ENCODE assay signal across 8 mouse cellular contexts in genomic region chr10:80343425-80343895, GRCm38 (mm10). TPM values are rescaled to one million over a fixed set of nuclear protein-coding genes. Genes with fewer than 3 reads are reported as not detected.
DNase-seq lines count a peak whose midpoint lies in the region; ATAC-seq and TF ChIP-seq lines count a peak whose summit lies in the region.

No protein-coding gene starts in this region.

- ATAC-seq in lung, embryonic 14.5 days (ENCODE audit: insufficient read depth): peak; percentile 12; the same call in 1 of the 2 replicates
- 0 out of 2 replicates have a peak, but pooled peaks have one; percentile 6 for ATAC-seq in erythroid progenitor cell, adult 5-6 weeks (replicated peaks; ENCODE audit: low FRiP score, poor library complexity, severe bottlenecking)
- ATAC-seq in neural tube, embryonic 15.5 days (ENCODE audit: low FRiP score): peak; percentile 14; the same call in 1 of the 2 replicates

- H3K4me3 ChIP-seq in lung, embryonic 14.5 days (ENCODE audit: low read depth, low read length): peak overlapping the region; percentile 34
- peak overlapping the region; percentile 44 for H3K4me3 ChIP-seq in limb, embryonic 10.5 days
- peak overlapping the region; percentile 32 for H3K4me3 ChIP-seq in neural tube, embryonic 15.5 days (replicated peaks)

- H3K36me3 ChIP-seq in lung, embryonic 14.5 days (ENCODE audit: insufficient read depth): no peaks in the 10 kb centered on the region
- H3K36me3 ChIP-seq in limb, embryonic 10.5 days: 0 out of 2 replicates have a peak, but pooled peaks cover under 1% of the 10 kb centered on the region
- H3K36me3 ChIP-seq in neural tube, embryonic 15.5 days: no peaks in the 10 kb centered on the region

- peaks cover 12% of the 10 kb centered on the region; the same call in 1 of the 2 replicates for H3K4me1 ChIP-seq in lung, embryonic 14.5 days (ENCODE audit: insufficient read depth)
- H3K4me1 ChIP-seq in limb, embryonic 10.5 days: peaks cover 54% of the 10 kb centered on the region
- H3K4me1 ChIP-seq in neural tube, embryonic 15.5 days: peaks cover 30% of the 10 kb centered on the region

- peak overlapping the region; percentile 16; the same call in 1 of the 2 replicates for H3K9ac ChIP-seq in lung, embryonic 14.5 days
- H3K9ac ChIP-seq in neural tube, embryonic 15.5 days (replicated peaks): no peak overlapping the region

- WGBS in lung, embryonic 14.5 days: 21% methylated on average over 13 of the region's 13 CpGs
- WGBS in limb, embryonic 10.5 days: 25% methylated on average over 13 of the region's 13 CpGs
- 25% methylated on average over 13 of the region's 13 CpGs for WGBS in neural tube, embryonic 15.5 days

- H3K4me2 ChIP-seq in lung, embryonic 14.5 days: peak overlapping the region; percentile 59
- peak overlapping the region; percentile 60 for H3K4me2 ChIP-seq in neural tube, embryonic 15.5 days

- DNase-seq in lung, embryonic 14.5 days: no peak
- DNase-seq in lung, postnatal 36 days: no peak
- DNase-seq in limb, embryonic 10.5 days (ENCODE audit: low spot score): no peak
- DNase-seq in embryo, embryonic 11 days: no peak
- no peak for DNase-seq in embryo, embryonic 10.5 days (ENCODE audit: low spot score)
- no peak for DNase-seq in embryo, embryonic 10 days (ENCODE audit: low spot score)

- 0 out of 2 replicates have a peak overlapping the region, but pooled peaks have one; percentile 12 for H3K27ac ChIP-seq in lung, embryonic 14.5 days (ENCODE audit: low read depth)
- H3K27ac ChIP-seq in limb, embryonic 10.5 days: no peak overlapping the region
- no peak overlapping the region for H3K27ac ChIP-seq in neural tube, embryonic 15.5 days (replicated peaks)

- no peak for TF ChIP-seq CTCF in lung, embryonic 14.5 days (IDR thresholded peaks at IDR 0.05; ENCODE audit: low read depth)

- H3K9me3 ChIP-seq in lung, embryonic 14.5 days (ENCODE audit: low read depth, low read length): no peaks in the 10 kb centered on the region
- no peaks in the 10 kb centered on the region for H3K9me3 ChIP-seq in limb, embryonic 10.5 days (replicated peaks)
- H3K9me3 ChIP-seq in neural tube, embryonic 15.5 days (replicated peaks): no peaks in the 10 kb centered on the region

- H3K27me3 ChIP-seq in lung, embryonic 14.5 days (ENCODE audit: insufficient read depth, low read length): peaks cover 80% of the 10 kb centered on the region
- H3K27me3 ChIP-seq in limb, embryonic 10.5 days (ENCODE audit: low read depth, poor library complexity, severe bottlenecking): peaks cover 94% of the 10 kb centered on the region
- H3K27me3 ChIP-seq in neural tube, embryonic 15.5 days (replicated peaks): peaks cover 81% of the 10 kb centered on the region

RNA-seq across cellular contexts. Expression of gene Adamtsl5, which starts 4.8 kb away (rescaled TPM):
- 0.68 and 1.2 TPM in 2 replicates for polyA plus RNA-seq in lung, embryonic 14.5 days (2014; fragmentation: Nextera tagmentation; extraction: Ambion mirVana)
- 0.84 TPM in 1 of 2 replicates, not detected in the other for total RNA-seq in erythroid progenitor cell, adult 5-6 weeks (2015; ENCODE audit: low replicate concordance)
- 0.13 and 30.2 TPM in 2 replicates for total RNA-seq in erythroid progenitor cell, adult 5-6 weeks (2017; ENCODE audit: low replicate concordance)
- 0.39 and 0.48 TPM in 2 replicates for polyA plus RNA-seq in limb, embryonic 10.5 days (2016; fragmentation: Nextera tagmentation; extraction: Ambion mirVana)
- polyA plus RNA-seq in neural tube, embryonic 15.5 days (2015; fragmentation: Nextera tagmentation; extraction: Ambion mirVana): 1.6 and 3.6 TPM in 2 replicates

RNA-seq across cellular contexts. Expression of gene Plk5, which starts 12.8 kb away (rescaled TPM):
- polyA plus RNA-seq in lung, embryonic 14.5 days (2014; fragmentation: Nextera tagmentation; extraction: Ambion mirVana): 0.61 and 0.77 TPM in 2 replicates
- not detected in 2 replicates for total RNA-seq in erythroid progenitor cell, adult 5-6 weeks (2015; ENCODE audit: low replicate concordance)
- not detected in 2 replicates for total RNA-seq in erythroid progenitor cell, adult 5-6 weeks (2017; ENCODE audit: low replicate concordance)
- 0.31 and 0.48 TPM in 2 replicates for polyA plus RNA-seq in limb, embryonic 10.5 days (2016; fragmentation: Nextera tagmentation; extraction: Ambion mirVana)
- 3.9 and 6.1 TPM in 2 replicates for polyA plus RNA-seq in neural tube, embryonic 15.5 days (2015; fragmentation: Nextera tagmentation; extraction: Ambion mirVana)

RNA-seq across cellular contexts. Expression of gene Reep6, which starts 13.7 kb away (rescaled TPM):
- 10.5 and 12.2 TPM in 2 replicates for polyA plus RNA-seq in lung, embryonic 14.5 days (2014; fragmentation: Nextera tagmentation; extraction: Ambion mirVana)
- 17.2 and 22.3 TPM in 2 replicates for total RNA-seq in erythroid progenitor cell, adult 5-6 weeks (2015; ENCODE audit: low replicate concordance)
- total RNA-seq in erythroid progenitor cell, adult 5-6 weeks (2017; ENCODE audit: low replicate concordance): 16.8 and 18.2 TPM in 2 replicates
- 5.4 and 6.6 TPM in 2 replicates for polyA plus RNA-seq in limb, embryonic 10.5 days (2016; fragmentation: Nextera tagmentation; extraction: Ambion mirVana)
- polyA plus RNA-seq in neural tube, embryonic 15.5 days (2015; fragmentation: Nextera tagmentation; extraction: Ambion mirVana): 4.3 and 7.3 TPM in 2 replicates

RNA-seq across cellular contexts. Expression of gene Pcsk4, which starts 14.2 kb away (rescaled TPM):
- 3.8 and 4.2 TPM in 2 replicates for polyA plus RNA-seq in lung, embryonic 14.5 days (2014; fragmentation: Nextera tagmentation; extraction: Ambion mirVana)
- not detected in 2 replicates for total RNA-seq in erythroid progenitor cell, adult 5-6 weeks (2015; ENCODE audit: low replicate concordance)
- total RNA-seq in erythroid progenitor cell, adult 5-6 weeks (2017; ENCODE audit: low replicate concordance): 1.0 TPM in 1 of 2 replicates, not detected in the other
- polyA plus RNA-seq in limb, embryonic 10.5 days (2016; fragmentation: Nextera tagmentation; extraction: Ambion mirVana): 6.1 and 6.3 TPM in 2 replicates
- 5.6 and 8.2 TPM in 2 replicates for polyA plus RNA-seq in neural tube, embryonic 15.5 days (2015; fragmentation: Nextera tagmentation; extraction: Ambion mirVana)

RNA-seq across cellular contexts. Expression of gene 2310011J03Rik, which starts 23.1 kb away (rescaled TPM):
- polyA plus RNA-seq in lung, embryonic 14.5 days (2014; fragmentation: Nextera tagmentation; extraction: Ambion mirVana): 41.7 and 41.8 TPM in 2 replicates
- total RNA-seq in erythroid progenitor cell, adult 5-6 weeks (2015; ENCODE audit: low replicate concordance): 7.2 and 13.4 TPM in 2 replicates
- total RNA-seq in erythroid progenitor cell, adult 5-6 weeks (2017; ENCODE audit: low replicate concordance): 6.1 and 10.8 TPM in 2 replicates
- 58.2 and 60.9 TPM in 2 replicates for polyA plus RNA-seq in limb, embryonic 10.5 days (2016; fragmentation: Nextera tagmentation; extraction: Ambion mirVana)
- polyA plus RNA-seq in neural tube, embryonic 15.5 days (2015; fragmentation: Nextera tagmentation; extraction: Ambion mirVana): 26.9 and 36.6 TPM in 2 replicates
